Mouse (Mus musculus): ENCODE results near the gene Fxyd3.

DNA sequence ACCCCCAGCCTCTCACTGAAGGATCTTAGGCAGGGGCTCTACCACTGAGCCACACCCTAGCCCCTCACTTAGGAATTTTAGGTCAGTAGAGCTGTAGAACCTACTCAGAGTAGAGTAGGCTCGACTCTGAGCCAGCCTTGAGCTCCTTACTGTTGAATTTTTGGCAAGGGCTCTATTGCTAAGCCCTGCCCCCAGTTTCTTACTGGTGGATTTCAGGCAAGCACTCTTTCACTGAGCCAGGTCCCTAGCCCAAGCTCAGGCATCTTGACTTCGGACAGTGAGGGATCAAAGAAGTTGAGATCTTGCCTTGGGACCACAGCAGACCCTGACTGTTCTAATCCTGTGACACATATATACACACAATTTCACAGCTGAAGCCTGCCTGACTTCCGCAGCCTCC, 47.2 kb upstream of the Fxyd3 start:
- TF ChIP-seq POLR2A (IDR thresholded peaks at IDR 0.05; ENCODE audit: low read depth, low read length) = no peak
- no peak for TF ChIP-seq CTCF (IDR thresholded peaks at IDR 0.05; ENCODE audit: borderline replicate concordance, insufficient read depth, low read length)
